Mouse (Mus musculus) spleen, postnatal 4 days (tissue): ENCODE data around the gene Snx30.

ENCODE experiments used
- DNase-seq, 2 experiments: peaks; one replicate each; pipeline ENCODE4 v3.0.0; 2022; ENCODE audit warnings: low spot score in 2 of 2

The Snx30 gene

GRCm38 (mm10) chr4:59823470-59823869, 17.8 kb downstream of the Snx30 start:
- no peak for DNase-seq

DNA sequence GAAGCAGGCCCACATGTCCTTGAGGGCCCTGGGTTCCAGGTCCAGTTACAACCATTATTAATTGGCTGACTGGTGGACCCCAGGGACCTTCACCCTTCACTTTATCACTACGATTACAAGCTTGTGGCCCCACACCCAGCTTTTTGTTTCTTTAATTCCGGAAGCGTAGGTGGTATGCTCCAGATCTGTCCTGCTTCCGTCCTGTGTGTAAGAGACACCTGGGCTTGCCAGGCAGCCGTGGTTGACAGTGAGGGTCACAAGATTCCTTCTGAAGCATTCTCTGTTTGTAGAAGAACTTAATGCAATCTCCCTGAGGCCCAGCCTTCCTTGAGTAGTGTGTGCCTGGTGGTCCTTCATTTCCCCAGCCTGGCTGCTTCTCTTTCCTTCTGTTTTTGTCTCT, 19.2 kb downstream of the Snx30 start:
- no peak for DNase-seq

DNA sequence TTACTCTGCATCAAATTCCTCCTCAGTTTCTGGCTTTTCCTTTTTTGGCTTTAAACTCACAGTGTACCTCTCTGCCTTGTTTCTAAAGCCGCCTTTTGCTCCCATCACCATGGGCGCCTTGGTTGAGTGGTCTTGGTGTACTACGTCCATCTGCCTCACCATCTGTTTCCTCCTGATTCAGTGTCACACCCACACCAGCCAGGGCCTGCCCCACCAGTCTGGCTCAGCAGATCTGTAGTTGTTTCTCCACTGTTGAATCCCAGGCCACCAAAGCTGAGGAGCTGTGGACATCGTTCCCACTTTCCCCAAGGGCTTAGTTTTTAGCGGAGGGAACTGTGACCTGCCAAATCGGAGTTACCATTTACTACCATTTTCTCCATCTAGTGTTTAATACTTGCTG, 20.0 kb downstream of the Snx30 start:
- DNase-seq = peak in 1 of 2 experiments; percentile 35

GRCm38 (mm10) chr4:59826381-59826780, 20.7 kb downstream of the Snx30 start:
- DNase-seq = no peak

DNA sequence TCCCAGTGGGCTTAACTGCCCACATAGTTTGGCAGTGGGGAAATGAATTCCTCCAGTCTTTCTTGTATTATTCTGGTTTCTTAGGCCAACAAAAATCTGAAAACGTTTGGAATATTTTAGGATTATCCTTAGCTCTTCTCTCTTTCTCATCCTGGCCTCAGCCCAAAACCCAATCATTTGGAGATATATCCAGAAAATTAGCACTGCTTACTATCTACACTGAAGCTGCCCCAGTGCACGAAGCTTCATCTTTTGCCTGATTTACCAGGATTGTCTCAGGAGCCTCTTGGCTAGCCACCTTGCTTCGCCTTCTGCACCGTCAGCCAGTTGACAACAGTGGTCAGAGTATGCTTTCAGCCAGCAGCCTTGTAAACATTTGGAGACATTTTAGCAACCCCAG, 23.4 kb downstream of the Snx30 start:
- DNase-seq = no peak

DNA sequence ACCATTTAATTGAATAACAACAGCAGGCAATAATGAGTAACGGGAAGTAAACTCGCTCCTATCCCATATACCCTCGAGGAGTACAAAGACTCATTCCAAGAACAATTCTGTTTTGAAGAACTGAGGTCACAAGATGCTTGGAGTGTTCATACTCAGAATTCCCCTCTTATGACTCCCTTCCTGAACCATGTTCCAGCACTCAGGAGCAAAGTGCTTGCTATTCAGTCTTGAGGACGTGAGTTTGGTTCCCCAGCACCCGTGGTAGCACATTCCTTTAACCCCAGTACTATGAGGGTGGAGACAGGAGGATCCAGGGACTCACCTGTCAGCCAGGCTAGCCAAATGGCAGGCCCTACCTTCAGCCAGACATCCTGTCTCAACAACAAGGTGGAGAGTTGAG, 25.4 kb downstream of the Snx30 start:
- DNase-seq = no peak

- no peak for DNase-seq
Observed at GRCm38 (mm10) chr4:59832810-59833209, 27.2 kb downstream of the Snx30 start.

DNA sequence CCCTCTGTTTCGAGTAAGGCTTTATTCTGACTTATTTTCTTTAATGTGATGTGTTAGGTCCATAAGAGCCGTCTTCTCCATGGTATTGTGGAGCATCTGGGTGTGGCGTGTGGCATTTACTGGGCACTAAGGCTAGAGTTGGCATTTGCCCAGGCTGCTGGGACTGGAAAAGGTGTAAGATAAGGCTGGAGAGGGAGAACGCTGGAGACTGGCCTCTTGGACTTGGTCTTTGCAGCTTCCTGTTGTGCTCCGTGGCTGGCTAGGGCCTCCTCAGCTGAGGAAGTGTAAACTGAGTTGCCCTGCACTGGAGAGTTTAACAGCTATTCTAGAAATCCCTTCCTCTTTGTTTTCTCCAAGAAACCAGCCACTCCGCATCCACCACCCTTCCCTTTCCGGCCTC, 32.0 kb downstream of the Snx30 start:
- no peak for DNase-seq

GRCm38 (mm10) chr4:59844460-59845244, 39.0 kb downstream of the Snx30 start:
- no peak for DNase-seq

DNA sequence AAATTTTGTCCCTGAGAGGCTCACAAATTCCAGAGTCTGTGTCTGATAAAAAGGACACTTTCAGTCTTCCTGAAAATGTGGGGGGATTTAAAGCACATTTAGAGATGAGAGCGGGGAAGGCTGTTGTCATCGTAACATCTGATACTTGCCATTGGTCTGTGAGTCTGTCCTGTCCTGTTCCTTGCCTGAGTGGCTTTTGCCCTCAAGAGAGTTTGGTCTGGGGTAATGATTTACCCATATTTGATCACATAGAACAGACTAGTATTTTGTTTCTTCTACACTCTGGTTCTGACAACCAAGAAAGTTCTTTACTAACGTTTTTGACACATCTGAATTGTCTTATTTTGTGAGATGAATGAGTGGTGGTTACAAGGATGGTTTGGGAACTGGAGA, 39.6 kb downstream of the Snx30 start:
- DNase-seq = no peak

DNA sequence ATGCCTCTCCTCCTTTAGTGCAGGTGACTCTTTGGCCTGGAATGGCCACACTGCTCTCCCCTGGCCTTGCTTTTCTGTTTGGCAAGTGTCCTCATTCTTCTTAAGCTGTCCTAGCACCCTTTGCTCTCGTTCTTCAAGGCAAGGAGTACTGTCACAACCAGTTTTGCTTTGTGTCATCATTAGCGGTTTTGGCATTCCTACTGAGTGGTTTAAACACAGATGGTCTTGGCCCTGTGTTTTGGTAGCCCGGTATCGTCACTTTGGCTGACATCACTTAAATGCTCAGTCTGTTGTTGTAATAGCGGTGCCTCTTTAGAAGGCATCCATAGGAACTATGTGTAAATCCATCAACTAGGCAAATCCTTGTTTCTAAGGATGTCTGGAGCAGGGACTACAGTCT, 41.8 kb downstream of the Snx30 start:
- no peak for DNase-seq

GRCm38 (mm10) chr4:59850181-59850580, 44.5 kb downstream of the Snx30 start:
- DNase-seq = peak; percentile 73 to 90

DNA sequence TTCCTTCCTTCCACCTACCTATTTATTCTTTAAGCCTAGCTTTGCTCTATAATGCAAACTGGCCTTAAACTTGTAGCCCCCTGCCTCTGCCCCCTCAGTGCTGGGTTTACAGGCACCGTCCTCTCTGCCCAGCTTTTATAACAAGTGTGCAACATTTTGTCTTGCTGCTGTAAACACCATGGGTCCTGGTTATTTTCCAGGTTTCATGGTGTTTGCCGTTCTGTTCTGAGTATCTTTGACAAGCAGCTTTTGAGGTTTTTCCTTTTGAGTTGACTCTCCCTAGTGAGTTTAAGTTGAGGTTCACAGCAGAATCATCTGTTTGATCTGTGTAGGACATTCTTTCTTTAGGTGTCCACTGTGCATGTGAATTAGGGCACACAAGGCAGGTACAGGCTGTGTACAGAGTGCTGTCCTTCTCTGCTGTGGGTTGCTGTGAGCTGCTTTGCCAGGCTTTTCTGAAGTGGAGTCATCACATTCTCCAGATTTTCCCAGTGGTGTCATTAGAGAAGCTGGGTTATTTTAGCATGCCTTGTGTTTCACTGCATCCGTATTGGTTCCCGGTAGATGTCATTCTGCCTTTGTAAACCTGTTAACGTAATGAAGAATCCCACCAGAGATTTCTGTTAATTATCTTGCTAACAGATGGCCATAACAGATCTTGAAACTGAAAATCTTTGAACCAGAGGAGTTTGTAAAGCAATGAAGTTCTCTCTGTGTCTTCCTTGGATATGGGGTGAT, 45.4 kb downstream of the Snx30 start:
- DNase-seq = no peak

DNA sequence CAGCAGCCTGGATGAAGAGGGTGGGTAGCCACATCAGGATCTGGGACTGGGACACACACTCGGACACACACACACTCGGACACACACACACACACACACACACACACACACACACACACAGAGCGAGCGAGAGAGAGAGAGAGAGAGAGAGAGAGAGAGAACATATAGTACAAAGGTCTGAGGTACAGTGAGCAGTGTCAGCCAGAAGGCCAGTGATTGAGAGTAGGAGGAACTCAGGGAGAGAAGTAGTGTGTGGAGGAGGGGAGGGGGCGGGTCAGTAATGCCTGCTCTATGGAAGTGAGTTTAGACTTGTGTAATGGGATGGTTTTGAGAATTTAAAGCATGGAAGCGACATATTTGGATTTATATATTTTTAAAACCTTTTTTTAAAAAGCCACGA, 47.5 kb downstream of the Snx30 start:
- DNase-seq = no peak

DNA sequence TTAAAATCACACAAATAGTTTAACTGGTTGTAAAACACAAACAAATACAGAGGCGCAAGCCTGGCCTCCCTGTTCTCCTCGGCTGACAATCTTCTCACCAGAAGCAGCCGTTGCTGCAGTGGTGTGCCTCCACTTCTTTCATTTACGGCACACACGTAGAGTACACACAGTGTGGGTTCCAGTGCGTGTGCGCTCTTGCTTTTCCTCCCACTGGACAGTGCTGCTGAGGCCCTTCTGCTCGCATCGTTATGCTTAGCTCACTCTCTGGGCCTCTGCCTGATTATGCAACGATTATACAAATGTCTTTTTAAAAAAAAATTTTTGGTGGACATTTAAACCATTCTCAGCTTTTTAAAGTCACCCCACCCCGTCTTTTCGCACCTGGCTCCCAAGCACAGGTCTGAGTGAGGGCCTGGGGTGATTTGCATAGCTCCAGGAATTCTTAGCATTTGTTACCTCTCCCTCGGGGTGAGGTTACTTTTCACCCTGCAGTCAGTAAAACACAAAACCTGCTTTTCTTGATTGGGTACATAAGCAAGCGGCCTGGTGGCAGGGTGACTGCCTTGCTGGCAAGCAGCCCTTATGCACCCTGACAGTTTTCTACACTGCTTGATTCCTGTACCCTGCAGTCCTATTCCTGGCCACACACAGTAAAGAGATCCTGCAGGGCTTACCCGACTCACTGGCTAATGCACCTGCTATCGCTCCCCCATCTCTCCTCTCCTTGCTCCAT, 54.2 kb downstream of the Snx30 start:
- no peak for DNase-seq

DNA sequence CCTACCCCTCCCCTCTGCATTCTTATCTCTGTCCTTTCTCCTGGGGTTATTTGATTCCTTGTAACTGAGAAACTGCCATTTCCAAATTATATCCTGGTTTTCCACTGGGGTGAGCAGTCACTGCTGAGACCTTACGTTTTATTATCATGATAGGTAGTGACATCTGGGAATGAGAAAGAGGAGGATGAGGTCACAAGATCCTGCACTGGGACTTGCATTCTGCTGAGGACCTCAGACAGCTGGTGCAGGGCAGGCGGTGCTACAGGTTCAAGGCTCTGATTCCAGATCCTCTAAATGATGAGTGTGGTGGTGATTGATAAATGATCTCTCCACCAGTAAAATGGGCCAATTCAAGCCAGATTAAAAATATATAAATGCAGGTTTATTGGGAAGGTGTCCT, 54.8 kb downstream of the Snx30 start:
- no peak for DNase-seq

DNA sequence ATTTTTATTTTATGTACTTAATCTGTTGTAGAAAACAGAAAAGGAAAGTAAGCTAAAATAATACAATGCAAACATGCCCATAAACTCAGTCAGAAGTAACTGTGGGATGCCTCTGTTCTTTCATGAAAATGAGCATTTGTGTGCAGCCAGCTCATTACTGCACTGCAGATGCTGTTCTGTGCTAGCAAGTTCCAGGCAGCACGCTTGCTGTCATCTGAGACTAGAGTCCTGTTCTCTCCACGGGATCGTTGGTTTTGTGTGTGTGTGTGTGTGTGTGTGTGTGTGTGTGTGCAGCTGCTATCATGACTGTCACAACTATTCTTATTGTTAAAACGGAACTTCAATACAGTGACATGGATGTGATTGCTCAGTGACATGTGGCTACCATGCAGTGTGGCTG, 56.2 kb downstream of the Snx30 start:
- no peak for DNase-seq

DNA sequence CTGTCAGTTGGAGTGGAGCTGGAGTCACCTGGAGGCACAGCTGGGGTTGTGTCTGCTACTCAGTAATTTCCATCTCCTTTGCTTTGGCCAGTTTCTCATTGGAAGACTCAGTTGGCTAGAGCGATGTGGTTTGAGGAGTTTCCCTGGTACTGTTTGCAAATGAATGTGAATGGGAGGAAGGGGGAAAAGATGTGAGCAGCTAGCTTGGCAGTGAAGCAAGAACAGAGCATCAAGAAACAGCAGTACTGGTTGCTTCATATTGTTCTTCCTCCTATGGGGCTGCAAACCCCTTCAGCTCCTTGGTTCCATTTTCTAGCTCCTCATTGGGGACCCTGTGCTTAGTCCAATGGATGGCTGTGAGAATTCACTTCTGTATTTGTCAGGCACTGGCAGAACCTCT, 56.7 kb downstream of the Snx30 start:
- no peak for DNase-seq

- DNase-seq = no peak
Observed at GRCm38 (mm10) chr4:59863869-59864268, 58.2 kb downstream of the Snx30 start.

DNA sequence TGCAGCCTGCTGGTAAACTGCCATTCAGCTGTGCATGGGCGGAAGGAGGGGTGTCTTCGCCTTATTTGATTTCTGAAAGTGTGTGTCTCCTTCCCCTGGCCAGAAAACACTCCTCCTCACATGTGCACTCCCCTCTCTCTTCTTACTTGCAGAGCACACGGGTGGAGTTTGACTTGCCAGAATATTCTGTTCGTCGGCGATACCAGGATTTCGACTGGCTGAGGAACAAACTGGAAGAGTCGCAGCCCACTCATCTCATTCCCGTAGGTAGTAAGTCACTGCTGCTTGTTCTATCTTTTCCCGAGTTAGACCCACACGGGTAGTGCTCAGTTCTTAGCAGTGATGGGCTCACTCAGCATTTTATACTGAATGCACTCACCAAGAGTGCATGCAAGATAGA, 62.4 kb downstream of the Snx30 start:
- no peak for DNase-seq

GRCm38 (mm10) chr4:59869488-59870057, 63.9 kb downstream of the Snx30 start:
- DNase-seq = no peak

DNA sequence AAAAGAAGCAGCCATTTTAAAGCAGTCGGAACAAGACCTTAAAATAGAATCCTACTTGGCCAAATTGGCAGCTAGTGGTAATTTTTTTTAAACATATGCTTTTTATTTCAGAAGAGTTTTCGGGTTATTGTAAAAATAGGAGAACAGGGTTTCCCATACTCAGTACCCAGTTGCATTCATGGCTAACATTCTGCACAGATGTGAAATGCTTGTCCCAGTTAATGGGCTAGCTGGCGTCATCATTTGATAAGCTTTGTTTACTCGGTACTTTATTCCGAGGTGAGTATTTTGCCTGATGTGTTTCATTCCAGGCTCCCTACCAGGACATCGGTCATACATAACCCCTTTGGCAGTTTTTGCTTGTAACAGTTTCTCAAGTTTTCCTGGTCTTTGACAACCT, 64.8 kb downstream of the Snx30 start:
- no peak for DNase-seq
